ENCODE assay signal across 29 mouse cellular contexts in the genomic region with DNA sequence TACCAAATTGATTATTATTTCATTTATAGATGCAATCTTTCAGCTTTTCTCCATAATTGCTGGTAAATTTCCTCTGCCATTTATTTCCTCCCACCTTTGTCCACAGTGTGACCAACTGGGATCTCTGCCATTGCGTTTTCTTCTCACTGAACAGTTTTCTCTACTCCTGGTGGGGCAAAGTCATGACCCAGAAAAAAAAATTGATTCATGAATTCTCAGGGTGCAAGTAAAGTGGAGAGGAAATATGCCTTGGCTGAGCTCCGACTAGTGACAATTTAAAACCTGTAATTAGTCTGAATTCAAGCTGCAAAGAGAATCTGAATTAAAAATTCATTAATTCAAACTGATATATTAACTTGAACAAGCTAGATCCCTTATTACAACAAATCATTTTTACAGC.
"Had no signal": no experiment of that assay in that cellular context is flagged by ENCODE, and none has a peak within 500 bp of the region (broad histone marks: within the 10 kb centered on the region; RNA-seq: fewer than 3 reads in every experiment).

No protein-coding gene starts in this region.

- H3K27me3 ChIP-seq: heart, embryonic 13.5 days; heart, embryonic 15.5 days; hindbrain, embryonic 13.5 days; hindbrain, embryonic 15.5 days; kidney, embryonic 15.5 days; limb, embryonic 12.5 days; liver, embryonic 13.5 days; liver, embryonic 15.5 days had no signal

- DNase-seq: gastrocnemius, postnatal 14 days; gastrocnemius, postnatal 36 days; heart, adult 11 months; heart, adult 2 months; heart, postnatal 14 days; heart, postnatal 36 days; kidney, adult 11 months; kidney, adult 2 months; kidney, adult 9 months; kidney, postnatal 14 days; kidney, postnatal 4 days; liver; liver, embryonic 13.5 days; liver, postnatal 0 days had no signal

- H3K4me3 ChIP-seq: heart, adult 2 months; heart, embryonic 13.5 days; heart, embryonic 15.5 days; hindbrain, embryonic 13.5 days; hindbrain, embryonic 15.5 days; kidney, embryonic 15.5 days; layer of hippocampus, adult 2 months; left cerebral cortex, adult 2 months; limb, embryonic 10.5 days; limb, embryonic 12.5 days; liver, embryonic 13.5 days; liver, embryonic 15.5 days had no signal

- ATAC-seq: hindbrain, postnatal 0 days; intestine, embryonic 16.5 days; liver, postnatal 0 days had no signal

- H3K4me2 ChIP-seq: heart, embryonic 11.5 days; heart, embryonic 13.5 days; heart, embryonic 15.5 days; hindbrain, embryonic 13.5 days; hindbrain, embryonic 15.5 days; kidney, embryonic 15.5 days; limb, embryonic 12.5 days; liver, embryonic 11.5 days; liver, embryonic 13.5 days; liver, embryonic 15.5 days had no signal

- H3K4me1 ChIP-seq: heart, embryonic 13.5 days; heart, embryonic 15.5 days; kidney, embryonic 15.5 days; limb, embryonic 12.5 days; liver, embryonic 13.5 days; liver, embryonic 15.5 days had no signal

- H3K36me3 ChIP-seq: heart, embryonic 13.5 days; heart, embryonic 15.5 days; hindbrain, embryonic 13.5 days; hindbrain, embryonic 15.5 days; kidney, embryonic 15.5 days; limb, embryonic 10.5 days; limb, embryonic 12.5 days; liver, embryonic 13.5 days; liver, embryonic 15.5 days had no signal

- H3K9me3 ChIP-seq: heart, embryonic 13.5 days; heart, embryonic 15.5 days; hindbrain, embryonic 13.5 days; hindbrain, embryonic 15.5 days; kidney, embryonic 15.5 days; limb, embryonic 10.5 days; limb, embryonic 12.5 days; liver, embryonic 13.5 days; liver, embryonic 15.5 days had no signal

- H3K27ac ChIP-seq: heart, adult 2 months; heart, embryonic 13.5 days; heart, embryonic 15.5 days; hindbrain, embryonic 13.5 days; hindbrain, embryonic 15.5 days; hindbrain, postnatal 0 days; kidney, embryonic 15.5 days; kidney, postnatal 0 days; layer of hippocampus, adult 2 months; left cerebral cortex, adult 2 months; limb, embryonic 10.5 days; limb, embryonic 12.5 days; liver, embryonic 13.5 days; liver, embryonic 15.5 days had no signal

- H3K9ac ChIP-seq: heart, embryonic 13.5 days; heart, embryonic 15.5 days; hindbrain, embryonic 13.5 days; hindbrain, embryonic 15.5 days; kidney, embryonic 15.5 days; limb, embryonic 12.5 days; liver, embryonic 13.5 days; liver, embryonic 15.5 days; liver, postnatal 0 days had no signal
